Mouse (Mus musculus) lung, postnatal 10 days (tissue): Measurements from ENCODE around the gene Taf9.

Source experiments
- DNase-seq: peaks from one replicate; pipeline ENCODE4 v3.0.0; 2021

Taf9 gene

GRCm38 (mm10) chr13:100651439-100652186 lies at the start of gene Taf9:
TSS of gene Taf9 (plus strand) at chr13:100651579.
- no peak for DNase-seq

- no peak for DNase-seq
These were observed 49.0 kb upstream of the Taf9 start for GRCm38 (mm10) chr13:100602239-100602902.

DNA sequence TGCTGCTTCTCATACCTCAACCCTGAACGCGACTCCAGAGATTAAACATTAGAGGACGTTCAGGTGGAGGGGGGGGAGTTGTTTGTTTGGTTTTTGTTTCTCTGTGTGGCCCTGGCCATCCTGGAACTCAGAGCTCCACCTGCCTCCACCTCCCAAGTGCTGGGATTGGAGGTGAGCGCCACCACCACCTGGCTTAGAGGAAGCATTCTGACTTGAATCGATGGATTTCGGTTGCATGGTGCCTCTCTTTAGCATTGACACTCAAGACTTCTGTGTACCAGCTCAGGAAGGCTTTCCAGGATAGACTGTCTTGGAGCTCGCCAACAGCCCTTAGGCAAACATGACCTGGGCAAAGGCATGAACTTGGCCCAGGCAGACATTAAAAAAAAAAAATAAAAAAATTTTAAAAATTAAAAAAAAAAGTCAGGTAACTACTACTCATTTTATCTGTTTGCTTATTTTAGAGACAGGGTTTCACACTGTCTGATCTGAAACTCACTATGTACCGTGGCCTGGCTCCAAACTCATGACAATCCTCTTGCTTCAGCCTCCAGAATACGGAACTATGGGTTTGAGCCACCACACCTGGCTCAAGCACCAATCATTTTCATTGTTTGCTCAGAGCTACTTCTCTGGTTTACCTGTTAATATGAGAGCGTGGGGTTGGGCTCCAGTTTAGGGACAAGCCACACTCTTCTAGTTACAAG lies 48.2 kb upstream of the Taf9 start:
- DNase-seq = no peak

DNA sequence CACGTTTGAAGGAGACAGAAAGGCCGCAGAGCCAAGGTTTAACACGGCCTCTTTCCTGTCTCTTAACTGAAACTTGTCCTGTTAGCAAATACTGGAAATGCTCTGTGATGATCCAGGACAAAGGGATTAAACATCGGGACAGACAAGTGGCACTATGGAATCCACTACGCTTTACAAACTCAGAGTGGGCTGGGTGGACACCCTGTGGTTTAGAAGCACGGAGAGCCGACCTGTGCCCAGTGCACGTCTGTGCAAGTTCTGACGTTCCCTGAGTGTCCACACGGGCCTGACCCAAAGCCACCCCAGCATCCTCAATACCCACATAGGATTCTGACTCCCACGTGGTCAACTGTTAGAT lies 47.7 kb upstream of the Taf9 start:
- no peak for DNase-seq

- DNase-seq = no peak
These were observed 45.5 kb upstream of the Taf9 start for GRCm38 (mm10) chr13:100605845-100606244.

DNA sequence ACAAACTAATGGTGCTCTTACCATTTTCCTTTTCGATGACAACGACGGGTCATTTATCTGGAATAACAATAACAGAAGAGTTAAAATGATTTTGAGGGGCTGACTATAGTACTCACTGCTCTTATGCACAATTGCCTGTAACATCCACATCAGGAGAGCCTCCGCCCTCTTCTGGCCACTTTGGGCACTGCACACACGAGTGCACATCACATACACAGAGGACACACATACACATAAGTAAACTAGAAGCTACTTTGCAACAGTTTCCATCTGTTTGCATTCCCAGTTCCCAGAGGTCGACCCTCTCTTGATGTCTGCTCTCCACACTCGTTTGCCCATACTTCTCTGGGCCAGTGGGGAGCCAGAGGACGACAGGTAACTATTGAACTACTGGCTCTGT lies 43.6 kb upstream of the Taf9 start:
- DNase-seq = no peak

GRCm38 (mm10) chr13:100611266-100611665 lies 40.1 kb upstream of the Taf9 start:
- DNase-seq = no peak

GRCm38 (mm10) chr13:100612251-100612650 lies 39.1 kb upstream of the Taf9 start:
- DNase-seq = no peak

DNA sequence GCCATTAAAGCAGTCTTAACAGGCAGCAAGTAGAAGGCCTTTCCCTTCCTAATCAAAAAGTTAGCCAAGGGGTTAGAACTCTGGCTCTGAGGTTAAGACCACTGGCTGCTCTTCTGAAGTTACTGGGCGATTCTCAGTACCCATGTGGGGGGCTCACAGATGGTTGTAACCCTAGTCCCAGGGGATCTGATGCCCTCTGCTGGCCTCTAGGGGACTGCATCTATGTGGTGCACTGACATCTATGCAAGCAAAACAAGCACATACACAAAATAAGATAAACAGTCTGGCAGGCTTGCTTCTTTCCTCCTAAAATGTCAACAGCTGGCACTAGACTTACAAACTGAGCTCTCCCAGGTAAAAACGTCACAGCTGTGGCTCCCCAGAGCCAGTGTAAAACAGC lies 38.5 kb upstream of the Taf9 start:
- no peak for DNase-seq

DNA sequence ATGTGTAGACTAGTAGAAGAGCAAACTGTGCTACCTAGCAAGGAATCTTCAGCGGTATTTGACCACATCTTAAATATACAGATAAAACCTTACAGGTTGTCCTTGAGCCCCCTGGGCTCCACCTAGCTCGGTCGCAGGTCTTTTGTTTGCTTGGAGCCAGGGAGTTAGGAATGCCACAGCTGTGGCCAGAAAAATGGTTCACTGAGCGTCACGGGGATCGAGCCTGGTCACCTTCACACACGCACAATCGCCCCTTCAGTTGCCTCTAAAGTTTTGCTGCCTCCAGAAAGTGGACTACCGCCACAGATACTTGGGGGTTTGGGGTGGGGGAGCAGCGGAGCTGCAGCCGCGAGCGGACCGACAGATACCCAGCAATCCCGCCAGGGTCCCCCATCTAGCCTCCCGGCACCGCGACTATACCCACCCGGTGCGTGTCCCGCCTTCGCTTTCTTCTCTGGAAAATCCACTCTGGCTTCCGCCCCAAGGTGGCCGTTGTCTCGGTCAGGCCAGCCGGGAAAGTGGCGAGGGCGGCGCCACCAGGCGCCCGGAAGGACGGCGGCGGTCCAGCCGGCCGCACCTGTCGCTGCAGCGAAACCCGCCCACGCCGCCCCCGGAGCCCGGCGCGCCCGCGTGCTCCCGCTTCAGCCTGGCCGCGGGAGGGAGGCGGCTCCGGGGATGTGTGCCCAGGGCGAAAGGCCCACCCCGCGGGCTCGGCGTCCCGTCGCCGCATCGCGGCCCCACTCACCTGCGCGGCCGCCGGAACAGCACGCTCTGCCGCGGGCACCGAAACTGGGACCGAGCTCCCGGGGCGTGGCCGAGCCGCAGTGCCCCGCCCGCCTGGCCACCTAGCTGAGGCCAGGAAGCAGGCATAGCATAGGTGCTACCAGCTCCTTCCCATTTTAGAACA lies 34.9 kb upstream of the Taf9 start, which contains the start of gene Marveld2:
Marveld2 (minus strand) TSS at position 791 of the 907 bp plus-strand sequence.
- peak; percentile 64 for DNase-seq

DNA sequence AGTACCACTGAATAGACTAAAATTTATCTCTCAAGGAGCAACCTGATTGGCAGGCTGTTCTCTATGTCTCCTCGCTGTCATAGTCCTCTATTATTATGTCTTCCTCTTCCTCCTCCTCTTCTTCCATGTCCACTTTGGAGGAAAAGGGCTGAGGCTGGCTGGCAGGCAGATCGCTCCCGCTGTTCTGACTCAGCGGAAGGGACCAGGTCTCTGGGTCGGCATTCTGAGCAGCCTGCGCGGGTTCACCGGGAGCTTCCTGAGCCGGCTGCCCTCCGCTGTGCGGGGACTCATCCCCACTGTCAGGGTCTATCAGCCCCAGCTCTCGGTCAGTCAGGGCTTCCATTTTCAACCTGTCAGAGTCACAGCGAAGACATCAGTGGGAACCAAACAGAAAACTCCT lies 33.8 kb upstream of the Taf9 start:
- no peak for DNase-seq

DNA sequence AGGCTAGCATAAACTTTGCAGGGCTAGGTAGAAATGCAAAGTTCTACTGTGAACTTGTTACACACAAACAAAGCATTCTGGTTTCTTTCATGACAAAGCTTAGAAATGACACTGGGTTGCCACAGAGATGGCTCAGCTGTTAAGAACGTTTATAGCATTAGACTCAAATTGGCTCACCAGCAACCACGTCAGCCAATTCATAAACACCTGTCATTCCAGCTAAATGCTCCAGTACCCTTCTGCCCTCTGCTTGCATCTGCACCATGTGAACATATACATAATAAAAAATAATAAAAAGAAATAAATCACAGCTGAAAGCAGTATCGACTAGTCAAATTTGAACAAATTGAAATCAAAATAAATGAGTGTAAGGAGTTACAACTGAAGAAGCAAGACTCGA lies 29.1 kb upstream of the Taf9 start:
- DNase-seq = no peak

GRCm38 (mm10) chr13:100634106-100634691 lies 17.2 kb upstream of the Taf9 start:
- DNase-seq = no peak

GRCm38 (mm10) chr13:100642471-100643209 lies 8.7 kb upstream of the Taf9 start:
- no peak for DNase-seq

- no peak for DNase-seq
These were observed 3.2 kb upstream of the Taf9 start for GRCm38 (mm10) chr13:100648223-100648622.

DNA sequence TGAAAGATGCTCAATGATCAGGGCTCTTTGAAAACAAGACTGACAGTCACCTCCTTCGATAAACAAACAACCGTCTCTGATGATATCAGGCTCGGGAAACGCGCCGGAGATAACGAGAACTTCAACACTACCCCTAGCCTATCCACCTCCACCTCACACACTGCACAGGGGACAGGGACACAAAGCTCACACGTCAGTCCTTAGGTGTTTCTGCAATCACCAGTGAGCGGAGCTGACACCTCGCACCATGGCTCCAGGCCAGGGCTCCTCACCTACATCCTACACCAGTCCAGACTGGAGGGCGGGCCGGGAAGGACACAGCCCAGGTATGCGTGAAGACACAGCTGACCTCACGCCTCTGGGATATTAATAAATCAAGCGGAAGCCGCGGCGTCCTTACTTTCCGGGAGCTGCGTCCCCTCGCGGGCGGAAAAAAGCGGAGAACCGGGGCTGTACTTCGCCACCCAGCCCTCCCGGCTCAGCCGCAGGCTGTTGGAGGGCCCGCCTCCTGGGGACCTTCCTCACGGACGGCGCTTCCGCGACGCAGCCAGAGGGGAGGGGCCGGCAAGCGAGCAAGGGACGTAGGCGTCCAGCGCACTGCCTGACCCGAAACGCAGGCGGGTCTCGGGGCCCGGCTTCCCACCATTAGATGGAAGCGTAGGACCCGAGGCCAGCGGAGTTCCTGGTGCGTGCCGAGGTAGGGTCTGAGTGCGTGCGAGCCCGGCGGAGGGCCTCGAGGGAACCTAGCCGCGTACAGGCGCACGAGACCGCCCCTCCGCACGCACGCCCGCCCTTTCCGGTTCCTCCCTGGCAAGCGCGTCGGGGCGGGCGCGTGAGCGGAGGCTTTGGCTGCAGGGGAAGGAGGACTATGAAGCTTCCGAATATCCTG lies 585 bp upstream of the Taf9 start, which contains the start of the genes Ak6 and Rad17:
Ak6 (plus strand) TSS at position 430 of the 889 bp plus-strand sequence.
Rad17 (minus strand) TSS at position 502 of the 889 bp plus-strand sequence.
- peak; percentile 96 for DNase-seq

DNA sequence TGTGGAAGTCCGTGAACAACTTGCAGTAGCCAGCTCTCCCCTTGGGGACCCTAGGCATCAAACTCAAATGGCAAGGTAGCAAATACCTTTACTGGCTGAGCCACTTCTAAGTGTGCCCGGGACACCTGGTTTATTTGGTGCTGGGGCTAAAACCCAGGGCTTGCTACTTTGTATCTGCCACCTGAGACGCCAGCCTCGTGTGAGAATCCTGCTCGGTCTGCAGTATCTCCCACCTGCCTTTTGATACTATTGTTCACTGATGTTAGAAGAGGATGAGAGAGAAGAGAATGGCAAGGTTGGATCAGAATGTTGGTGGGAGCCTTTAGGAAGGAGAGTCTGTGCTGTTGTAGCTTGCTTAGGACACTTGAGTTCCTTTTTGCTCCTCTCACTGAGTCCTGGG lies 6.7 kb downstream of the Taf9 start:
- no peak for DNase-seq

DNA sequence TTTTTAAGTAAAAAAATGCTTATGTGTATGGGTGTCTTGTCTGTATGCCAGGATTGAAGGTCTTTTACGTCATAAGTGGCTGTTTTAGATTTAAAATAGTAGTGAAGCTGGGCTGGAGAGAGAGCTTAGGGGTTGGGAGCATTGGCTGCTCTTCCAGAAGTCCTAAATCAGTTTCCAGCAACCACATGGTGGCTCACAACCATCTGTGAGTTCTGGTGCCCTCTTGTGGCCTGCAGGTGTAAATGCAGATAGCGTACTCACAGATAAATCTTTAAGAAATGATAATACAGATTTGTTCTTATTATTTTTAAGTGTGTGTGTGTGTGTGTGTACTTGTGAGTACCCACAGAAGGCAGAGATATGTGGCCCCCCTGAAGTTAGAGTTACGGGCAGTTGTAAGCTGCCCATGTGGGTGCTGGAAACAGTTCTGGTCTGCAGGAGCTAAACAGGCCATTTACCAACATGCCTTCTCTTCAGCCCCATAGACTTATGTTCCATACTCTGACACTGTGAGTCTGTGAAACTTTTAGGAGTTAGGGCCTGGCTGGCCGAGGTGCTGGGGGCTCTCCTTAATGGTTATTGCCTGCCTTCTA lies 8.6 kb downstream of the Taf9 start:
- DNase-seq = peak; percentile 72

DNA sequence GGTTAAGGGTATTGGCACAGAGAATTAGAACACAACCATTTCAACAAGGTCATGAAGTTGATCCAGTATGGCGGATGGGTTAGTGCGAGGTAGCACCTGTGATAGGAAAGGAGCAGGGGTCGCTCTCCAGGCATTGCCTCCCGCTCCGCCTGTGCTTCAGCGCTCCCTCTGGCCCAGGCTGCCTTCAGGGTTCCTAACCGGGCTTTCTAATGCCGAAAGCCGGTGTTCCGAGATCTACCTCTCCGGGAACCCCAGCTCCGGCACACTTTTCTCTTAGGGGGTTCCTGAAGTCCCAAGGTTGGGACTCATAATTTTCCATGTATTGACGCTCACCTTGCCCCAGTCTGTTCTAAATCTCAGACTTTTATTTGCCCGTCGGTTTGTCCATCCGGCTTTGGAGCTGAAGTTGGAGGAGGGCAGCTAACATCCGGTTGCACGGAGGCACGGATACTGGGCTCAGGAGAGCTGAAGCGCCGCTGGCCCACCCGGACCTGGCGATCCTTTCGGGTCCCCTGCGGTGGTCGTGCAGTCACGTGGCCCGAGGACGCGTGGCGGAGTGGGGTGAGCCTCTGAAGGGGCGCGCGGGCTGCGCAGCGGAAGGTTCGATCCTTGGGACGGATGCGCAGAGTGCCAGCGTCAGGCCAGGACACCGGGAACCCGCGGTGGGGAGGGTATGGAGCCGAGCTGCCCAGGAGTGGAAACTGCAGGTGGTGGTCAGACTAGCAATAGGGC lies 18.1 kb downstream of the Taf9 start, which contains the start of gene Ccdc125:
Ccdc125 (plus strand) TSS at position 427 of the 732 bp plus-strand sequence.
- peak; percentile 32 for DNase-seq
